Mouse (Mus musculus) mature B cell (primary cell): ENCODE data around the gene Timmdc1.

Experiments used
- in situ Hi-C: fragments of 300-500 bp; cut with MboI; formaldehyde crosslinking; loops from 2 replicates; pipeline ENCODE4 v1.14.3; 2019

Timmdc1 gene

DNA sequence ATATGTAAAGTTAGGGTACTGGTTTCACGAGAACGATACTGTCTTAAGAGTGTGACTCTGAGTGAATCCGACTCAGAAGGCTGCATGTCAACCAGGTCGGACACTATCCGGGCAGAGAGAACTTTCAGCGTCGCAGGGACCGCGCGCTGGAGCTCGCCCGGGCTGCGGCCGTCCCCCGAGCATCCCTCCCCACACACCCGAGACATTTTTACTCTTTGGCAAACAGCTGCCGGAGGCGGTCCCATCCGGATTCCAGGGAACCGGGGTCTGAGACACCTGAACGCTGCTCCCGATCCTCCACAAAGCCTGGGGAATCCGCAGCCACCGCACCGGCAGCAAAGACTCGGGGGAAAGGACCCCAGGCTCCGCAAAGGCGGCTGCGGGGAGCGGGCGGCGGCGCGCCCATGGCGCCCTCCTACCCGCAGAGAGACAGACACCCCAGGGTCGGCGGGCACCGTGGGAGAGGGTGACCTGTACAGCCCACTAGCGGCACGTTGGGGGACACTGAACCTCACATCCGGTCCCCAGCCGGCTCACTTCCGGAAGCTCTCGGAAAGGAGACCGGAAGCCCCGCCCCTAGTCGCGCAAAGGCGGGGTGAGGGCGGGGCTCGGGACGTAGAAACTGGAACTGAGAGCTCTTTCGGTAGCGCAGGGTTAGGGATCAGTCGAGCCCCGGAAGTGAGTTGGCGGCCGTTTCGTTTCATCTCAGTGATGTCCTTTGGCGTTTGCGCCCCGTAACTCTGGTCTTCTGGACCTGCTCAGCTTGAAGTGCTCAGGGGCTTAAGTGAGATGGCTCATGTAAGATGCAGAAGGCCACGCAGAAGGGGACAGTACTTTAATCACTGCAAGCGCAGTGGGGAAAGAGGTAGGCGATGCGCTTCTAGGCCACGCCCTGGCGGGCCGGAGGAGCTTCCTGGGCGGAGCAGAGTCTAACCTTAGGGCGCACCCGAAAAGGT is at the start of gene Timmdc1:
Gene Timmdc1 (minus strand): TSS at position 535 of the 956 bp plus-strand sequence.
- in situ Hi-C loops, result no loop called here

DNA sequence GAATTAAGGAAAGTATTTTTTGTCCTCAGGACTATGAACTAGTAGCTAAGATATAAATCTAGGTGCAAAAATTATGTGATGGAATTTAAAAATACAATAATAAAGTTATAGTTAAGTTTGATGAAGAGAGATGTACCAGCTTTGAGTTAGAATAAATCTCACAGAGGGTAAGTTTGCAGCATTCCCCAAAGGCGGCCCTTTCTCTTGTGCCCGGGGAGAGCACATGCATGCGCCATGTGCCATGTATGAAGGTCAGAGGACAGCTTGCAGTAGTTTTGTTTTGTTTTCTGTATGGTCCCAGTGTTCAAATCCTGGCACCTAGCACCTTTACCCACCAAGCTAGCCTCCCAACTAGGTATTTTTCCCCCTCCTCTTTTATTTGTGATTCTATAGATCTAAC is 49.0 kb upstream of the Timmdc1 start:
- in situ Hi-C loops, result no loop called here

DNA sequence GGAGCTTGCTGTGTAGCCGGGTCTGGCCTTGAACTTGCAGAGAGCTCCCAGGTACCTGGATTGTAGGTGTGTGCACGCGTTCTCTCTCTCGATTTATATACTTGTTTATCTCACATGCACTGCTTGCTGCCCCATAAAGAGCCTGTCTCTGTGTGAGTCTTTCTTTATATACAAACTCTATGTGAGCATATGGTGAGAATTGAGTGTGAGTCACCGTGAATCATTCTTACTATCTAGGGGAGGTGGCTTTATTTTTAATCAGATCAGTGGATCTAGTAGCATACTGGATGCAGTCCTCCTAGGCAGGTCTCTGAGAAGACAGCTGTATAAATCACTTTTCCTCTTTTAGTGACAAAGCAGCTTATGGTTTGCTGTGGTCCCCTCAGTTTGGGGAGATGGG is 45.7 kb upstream of the Timmdc1 start:
- in situ Hi-C loops, result no loop called here

DNA sequence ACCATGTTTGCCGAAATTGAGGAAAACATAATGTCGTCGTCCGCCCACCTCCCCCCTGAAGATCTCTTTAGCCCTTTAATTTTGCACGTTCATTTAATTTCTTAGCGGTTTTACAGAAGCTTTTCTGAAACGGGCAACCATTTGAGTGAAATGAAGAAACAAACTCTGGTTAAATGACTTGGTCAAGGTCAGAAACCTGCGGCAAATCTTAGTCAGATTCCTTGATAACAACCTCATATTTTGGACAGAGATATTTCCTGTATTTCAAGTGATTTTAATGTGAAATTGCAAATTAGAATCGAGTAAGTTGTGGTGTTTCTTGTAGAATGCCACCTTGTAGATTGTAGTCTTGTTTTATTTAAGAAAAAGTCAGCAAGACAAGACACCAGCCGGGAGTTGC is 41.1 kb upstream of the Timmdc1 start:
- in situ Hi-C loops, result no loop called here

DNA sequence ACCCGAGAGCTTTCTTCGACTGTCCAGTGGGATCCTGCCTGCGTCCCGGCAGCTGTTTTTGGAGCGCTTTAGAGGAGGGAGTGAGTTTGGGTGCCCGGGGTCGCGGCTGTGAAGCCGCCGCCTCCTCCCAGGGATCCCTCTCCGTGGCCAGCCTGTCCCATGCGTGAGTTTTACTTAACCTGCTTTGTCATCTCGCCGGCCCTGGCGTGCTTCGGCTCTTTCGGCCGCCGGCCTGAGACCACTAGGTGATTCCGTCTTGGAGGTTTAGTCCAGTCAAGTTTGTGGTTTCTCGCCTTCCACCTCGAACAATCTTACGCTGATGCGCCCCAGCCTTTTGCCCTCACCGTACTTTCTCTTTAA is 40.5 kb upstream of the Timmdc1 start:
- in situ Hi-C loops, result no loop called here

DNA sequence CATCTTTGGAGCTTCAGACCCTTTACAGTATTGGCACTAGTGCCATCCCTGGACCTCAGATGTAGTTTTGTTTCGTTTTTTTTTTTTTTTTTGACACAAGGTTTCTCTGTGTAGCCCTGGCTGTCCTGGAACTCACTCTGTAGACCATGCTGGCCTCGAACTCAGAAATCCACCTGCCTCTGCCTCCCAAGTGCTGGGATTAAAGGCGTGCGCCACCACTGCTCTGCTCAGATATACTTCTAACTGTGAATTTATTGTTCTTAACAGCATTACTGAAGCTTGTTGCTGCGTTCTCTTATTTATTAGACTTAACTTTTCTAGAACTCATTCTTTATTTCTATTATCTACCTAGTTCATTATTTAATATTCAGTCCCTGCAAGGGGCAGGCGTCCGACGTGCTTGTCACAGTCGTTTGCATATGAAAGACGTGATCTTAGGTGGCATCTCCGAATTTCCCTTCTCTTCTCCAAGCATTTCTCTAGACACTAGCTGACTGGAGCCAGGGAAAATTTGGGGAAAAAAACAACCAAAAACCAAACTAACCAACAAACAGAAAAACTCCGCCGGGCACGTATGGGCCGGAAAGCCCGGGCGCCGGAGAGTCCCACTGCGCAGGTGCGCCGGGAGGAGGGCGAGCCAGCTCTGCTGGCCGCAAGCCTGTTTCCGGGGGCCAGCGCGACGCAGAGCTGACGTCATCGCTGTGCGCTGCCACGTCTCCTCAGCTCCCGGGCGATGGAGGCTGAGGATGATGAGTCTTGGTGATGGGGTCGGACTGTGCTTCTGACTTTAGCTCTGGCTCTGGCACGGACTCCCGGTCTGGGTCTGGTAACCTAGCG is 39.9 kb upstream of the Timmdc1 start:
- in situ Hi-C loops, result no loop called here

DNA sequence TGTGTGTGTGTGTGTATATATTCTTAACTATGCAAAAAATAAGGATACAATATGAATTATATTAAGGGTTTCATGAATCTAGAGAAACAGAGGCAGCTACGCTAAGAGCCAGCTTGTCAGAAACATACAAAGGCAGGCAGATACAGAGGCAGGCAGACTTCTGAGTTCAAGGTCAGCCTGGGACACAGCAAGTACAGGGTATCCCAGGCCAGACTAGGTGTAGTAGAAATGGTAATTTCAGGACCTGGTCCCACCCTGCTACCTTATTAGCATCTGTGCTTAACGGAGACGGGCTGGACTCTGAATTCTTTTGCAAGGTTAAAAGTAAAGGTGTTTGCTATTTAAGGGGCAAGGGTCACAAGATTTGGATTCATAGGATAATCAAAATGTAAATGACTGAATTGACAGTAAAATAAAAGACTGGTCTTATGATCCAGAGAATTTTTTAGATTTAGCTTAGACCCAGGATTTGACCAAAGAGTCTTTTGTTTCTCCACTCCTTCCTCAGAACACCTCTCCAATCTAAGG is 35.8 kb upstream of the Timmdc1 start, which contains the start of gene Tmem39a:
Gene Tmem39a (plus strand): TSS at position 478 of the 528 bp plus-strand sequence.
- in situ Hi-C loops, result no loop called here

DNA sequence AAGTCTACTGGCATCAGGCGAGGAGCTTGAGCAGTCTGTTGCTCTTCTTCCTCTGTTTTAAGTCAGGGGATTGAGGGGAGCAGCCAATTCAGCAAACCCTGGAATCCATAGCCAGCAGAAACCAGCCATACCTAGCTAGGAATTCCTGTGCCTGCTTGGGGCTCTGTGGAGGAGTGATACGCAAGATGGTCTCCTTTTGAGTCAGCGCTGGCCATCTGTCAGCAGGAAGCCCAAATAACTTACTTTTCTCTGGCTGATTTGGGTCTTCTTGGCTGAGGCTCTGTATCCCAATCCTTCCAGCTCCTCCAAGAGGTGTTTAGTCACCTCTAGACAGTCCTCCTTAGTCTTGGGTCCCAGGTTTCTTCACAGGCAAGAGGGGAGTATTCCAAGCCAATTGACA is 33.5 kb upstream of the Timmdc1 start:
- in situ Hi-C loops, result no loop called here

DNA sequence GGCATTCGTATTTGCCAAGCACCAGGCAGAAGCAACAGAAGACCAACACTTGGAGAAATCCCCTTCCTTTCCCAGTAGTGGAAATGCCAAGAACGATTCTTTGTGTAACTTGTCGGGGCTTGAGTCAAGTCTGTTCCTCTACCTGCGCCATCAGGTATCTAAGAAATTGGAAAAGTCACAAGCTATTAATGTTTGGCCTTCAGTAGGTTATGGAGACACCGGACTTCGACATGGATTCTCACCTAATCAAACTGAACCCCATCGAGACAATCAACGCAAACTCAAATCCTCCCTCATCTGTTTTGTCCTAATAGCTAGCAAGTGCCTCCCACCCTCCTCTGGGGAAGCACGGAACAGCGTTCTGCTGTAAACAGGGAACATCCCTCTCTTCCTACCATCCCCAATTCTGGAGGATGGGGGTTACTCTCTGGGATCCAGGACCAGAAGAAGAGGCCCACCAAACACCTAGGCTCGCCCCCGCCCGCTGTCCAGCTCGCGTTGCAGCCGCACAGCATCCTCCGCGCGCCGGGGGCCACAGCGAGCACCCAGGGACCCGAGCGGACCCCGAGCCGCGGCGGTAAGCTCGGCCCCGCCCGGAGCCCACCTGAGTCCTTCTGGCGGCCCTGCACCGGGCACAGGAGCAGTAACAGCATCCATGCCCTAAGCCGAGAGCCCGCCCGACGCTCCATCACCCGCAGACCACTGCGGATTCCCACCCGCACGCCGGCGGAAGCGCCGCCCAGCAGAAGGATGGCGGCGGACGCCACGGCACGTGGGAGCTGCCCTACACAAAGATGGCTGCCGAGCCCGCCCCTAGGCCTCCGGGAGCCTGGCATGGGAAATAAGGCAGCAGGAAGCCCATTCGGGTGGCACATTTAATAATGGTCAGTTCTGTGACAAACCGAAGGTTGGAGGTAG is 27.3 kb upstream of the Timmdc1 start, which contains the start of gene Poglut1:
Gene Poglut1 (minus strand): TSS at position 780 of the 918 bp plus-strand sequence.
- in situ Hi-C loops, result no loop called here

DNA sequence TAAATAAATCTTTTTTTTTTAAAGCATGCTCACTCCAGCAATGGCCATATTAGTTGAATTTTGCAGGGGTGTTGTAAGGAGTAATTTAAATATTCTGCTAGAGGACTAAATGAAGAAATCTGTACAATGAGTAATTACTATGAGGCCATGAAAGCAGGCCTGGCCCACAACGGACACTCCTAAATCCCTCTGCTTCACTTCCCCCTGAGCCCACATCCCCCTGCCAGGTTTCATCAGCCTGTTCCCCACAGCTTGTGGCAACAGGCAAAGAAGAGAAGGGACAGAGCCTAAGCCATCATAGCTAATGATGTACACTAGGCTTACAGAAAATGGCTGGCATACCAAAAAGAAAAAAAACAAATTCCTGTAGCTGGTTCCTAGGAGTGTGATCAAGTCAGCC is 25.5 kb upstream of the Timmdc1 start:
- in situ Hi-C loops, result no loop called here

DNA sequence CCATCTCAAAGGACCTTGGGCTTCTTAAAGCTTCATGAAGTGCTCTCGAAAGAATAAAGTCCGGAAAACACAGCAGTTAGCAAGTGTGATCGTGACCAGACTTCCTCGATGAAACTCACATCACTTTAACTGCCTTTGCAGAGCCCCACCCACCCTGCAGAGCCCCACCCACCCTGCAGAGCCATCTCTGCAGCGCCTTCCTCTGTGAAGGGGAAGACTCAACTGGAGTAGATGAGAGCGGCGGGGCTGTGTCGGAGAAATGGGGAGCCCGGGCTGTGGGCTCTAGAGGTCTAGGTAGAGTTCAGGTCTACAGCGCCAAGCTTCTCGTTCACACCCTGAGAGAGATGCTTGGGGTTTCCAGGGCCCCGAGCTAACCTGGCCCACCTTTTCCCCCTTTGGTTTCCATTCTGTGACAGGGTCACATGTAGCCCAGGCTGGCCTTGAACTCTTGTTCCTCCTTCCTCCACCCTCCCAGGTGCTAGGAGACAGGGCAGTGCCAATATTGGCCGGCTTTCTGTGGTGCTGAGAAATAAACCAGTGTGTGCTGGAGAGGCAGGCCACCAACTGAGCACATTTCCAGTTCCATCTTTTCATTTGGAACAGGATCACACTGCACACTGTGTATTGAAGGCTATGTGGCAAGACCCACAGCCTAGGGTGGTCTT is 16.4 kb upstream of the Timmdc1 start:
- in situ Hi-C loops, result no loop called here

DNA sequence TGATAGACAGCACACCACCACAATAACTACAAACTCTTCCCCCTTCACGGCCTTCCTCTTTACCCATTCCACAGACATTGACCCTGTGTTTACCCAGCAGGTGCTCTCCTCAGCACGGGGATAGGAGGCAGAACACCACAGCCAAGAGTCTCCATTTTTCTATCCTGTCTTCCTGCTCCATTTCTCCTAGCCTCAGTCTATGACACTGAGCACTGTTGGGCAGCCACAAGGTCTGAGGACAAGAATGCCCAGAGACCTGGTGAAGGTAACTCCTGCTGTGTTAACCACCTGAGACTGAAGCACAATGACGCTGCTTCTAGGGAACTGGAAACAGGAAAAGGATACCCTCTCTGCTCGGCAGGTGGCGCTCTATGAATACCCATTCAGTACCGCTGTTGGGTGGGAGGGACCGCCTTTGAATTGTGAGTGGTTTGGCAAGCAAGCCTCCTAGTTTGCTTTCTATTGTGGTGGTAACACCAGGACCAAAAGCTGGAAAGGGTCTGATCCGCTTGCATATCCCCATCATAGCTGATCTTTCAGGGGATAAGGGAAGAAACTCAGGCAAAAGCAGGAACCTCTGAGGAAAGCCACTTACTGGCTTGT is 14.2 kb upstream of the Timmdc1 start:
- in situ Hi-C loops, result no loop called here

DNA sequence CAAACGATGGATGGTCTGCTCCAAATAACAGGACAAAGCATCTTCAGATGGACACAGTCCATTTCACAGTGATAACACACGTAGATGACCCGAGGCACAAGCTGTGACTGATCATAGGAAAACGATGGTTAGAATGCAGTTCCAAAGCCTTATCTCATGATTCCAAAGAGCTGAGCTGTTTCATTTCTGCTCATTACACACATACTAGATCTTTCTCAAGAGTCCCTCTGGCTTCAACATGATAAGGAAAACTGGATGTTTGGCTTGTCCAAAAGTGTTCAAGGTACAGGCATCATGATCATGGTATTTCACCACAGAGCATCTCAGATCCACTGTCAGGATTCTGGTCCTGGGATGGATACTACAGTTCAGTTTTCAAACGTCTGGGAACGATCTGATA is 3.8 kb upstream of the Timmdc1 start:
- in situ Hi-C loops, result no loop called here

DNA sequence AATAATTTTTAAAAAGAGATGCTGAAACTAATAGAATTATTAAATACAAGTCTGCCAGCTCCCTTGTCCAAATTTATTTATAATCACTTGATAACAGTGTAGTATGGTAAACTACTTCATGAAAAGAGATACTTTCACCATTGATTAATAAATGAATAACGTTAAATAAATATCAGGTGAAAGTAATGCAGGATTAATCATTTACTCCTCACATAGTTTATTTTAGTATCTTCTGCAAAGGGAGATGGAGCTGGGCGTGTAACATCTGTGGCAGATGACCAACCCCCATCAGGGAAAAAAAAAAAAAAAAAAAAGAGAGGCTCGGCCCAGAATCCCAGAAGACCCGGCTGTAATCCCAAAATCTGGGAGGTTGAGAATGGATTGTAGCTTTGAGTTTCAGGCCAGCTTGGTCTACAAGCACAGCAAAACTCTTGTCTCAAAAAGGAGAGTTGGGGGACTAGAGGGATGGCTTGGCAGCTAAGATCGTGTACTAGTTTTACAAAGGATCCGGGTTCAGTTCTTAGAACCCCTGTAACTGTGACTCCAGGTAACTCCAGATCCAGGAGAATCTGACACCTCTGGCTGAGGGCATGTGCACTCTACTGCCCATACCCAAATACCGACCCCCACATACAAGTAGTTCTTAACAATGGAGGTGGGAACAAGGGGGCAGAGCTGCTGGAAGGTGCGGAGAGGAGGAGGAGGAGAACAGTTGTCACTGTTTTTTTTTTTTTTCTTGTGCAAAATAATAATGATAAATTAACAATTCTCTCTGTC is 1.1 kb downstream of the Timmdc1 start:
- in situ Hi-C loops, result no loop called here

DNA sequence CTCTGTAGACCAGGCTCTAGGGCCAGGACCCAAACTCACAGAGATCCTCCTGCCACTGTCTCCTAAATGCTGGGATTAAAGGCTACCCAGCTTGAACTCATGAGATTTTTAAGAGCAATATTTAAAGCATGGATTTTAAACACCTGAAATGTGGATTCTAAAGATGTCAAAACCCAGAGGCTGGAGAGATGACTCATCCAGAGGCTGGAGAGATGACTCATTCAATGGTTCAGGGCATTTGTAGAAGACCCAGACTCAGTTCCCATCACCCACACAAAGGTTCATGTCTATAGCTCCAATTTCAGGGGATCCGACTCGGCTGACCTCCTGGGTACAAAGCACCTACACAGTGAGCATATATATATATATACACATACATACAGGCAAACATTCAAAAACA is 3.3 kb downstream of the Timmdc1 start:
- in situ Hi-C loops, result no loop called here

DNA sequence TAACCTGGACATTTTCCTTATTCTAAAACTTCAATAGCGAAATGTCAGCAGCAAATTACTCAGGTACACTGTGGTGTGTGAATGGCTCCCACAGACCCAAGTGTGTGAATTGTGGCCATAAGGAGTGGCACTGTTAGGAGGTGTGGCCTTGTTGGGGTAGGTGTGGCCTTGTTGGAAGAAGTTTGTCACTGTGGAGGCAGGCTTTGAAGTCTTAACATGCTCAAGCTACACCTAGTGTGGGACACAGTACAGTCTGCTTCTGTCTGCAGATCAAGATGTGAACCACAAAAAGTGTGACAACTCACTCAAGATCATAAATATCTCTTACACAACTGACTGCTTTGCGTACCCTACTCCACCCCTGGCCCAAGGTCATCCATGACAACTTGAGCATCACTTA is 11.6 kb downstream of the Timmdc1 start:
- in situ Hi-C loops, result no loop called here

DNA sequence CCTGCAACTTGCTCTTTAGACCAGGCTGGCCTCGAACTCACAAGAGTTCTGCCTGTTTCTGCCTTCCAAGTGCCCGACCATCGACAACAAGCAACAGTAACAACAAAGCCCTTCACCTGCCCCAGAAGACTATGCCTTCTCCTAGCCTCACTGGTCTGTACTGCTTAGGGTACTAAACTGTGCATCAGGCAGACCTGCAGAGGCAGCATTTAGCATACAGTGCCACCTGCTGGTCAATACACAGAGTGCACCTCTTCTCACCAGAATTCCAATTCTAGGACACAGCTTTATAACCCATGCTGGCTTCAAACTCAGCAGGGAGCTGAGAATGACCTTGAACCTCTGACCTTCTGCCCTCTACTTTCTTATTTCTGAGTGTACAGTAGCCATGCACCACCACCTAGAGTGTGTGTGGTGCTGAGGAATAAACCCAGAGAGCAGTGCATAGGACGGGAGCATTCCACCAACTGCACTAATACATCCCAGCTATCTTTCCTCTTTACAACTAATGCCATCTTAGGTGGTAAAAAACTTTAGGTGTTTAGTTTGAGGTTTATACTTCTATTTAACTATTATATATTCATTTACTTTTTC is 16.3 kb downstream of the Timmdc1 start:
- in situ Hi-C loops, result loop anchor here (10.0 kb wide), 1 partner anchor 161 kb away; the partner anchor contains the start of genes Cox17, Gm21987 and Maats1

DNA sequence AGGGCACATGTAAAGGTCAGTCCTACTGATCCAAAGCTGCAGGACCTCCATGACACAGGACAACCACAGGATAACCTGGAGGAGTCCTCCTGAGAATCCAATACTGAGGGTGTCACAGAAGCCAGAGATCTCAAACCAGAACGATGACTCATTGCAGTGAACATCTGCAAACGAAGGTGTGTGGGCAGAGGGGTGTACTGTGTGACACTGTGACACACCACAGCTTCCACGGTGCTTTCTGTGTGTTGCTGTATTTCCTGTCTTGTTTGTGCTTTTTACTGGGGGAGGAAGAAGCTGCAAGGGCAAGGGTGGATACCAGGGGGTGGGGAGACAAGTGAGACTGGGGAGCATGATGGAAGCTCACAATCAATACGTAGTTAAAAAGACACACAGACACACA is 18.9 kb downstream of the Timmdc1 start:
- in situ Hi-C loops, result loop anchor here (10.0 kb wide), 1 partner anchor 159 kb away; the partner anchor contains the start of genes Cox17, Gm21987 and Maats1

DNA sequence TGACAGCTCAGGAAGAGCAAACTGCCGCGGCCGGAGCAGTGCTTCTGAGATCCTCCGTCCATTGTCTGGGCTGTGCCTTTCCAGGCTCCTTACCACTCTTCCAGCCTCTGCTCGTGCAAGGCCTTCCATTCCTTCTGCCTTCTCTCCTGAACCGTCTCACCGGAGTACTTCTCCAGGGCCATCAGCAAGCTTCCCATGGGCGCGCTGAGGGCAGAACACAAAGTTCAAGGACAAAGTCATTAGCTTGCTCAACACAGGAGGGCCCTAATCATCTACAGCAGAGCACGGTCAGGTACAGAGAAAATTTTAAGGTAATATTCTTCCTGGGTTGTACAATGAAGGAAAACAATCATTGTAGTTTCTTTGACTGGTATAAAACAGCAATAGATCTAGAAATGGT is 20.0 kb downstream of the Timmdc1 start:
- in situ Hi-C loops, result loop anchor here (10.0 kb wide), 1 partner anchor 158 kb away; the partner anchor contains the start of genes Cox17, Gm21987 and Maats1
